Mouse (Mus musculus): Measurements from ENCODE around the gene Dzip1.

The Dzip1 gene

DNA sequence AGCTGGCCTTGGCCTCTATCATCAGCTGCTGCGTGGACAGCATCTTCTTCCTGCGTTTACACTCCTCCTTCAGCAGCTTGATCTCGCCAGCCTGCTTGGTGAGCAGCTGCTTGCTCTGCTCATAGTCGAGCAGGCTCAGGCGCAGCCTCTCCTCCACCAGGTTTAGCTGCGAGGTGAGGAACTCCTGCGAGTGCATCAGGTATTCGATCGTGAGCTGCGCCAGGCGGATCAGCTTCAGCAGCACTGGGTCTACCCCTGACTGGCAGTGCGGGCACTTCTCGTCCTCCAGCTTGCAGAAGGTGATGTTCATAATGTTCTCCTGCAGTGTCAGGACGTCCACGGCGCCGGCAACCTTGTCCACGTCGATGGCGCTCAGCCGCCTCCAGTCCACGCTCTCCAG is 3.0 kb downstream of the Dzip1 start:
- DNase-seq: no peak

DNA sequence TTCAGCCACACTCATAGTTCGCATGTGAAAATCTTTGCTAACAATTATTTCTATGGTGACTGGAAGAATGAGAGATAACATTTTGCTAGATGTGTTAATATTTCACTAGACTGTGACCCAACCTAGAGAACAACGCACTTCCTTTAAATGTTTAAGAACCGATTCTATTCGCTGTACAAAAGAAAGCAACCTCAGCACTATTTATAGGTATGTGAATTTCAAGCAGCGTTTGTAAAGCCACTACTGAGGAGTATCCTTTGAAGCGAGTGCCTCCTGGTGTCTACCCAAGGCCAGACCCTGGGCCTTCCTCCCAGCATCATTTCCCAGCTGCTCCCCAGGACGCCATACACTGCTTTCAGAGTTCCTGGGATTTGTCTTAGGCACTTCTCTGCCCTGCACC is 4.6 kb downstream of the Dzip1 start:
- DNase-seq: no peak

DNA sequence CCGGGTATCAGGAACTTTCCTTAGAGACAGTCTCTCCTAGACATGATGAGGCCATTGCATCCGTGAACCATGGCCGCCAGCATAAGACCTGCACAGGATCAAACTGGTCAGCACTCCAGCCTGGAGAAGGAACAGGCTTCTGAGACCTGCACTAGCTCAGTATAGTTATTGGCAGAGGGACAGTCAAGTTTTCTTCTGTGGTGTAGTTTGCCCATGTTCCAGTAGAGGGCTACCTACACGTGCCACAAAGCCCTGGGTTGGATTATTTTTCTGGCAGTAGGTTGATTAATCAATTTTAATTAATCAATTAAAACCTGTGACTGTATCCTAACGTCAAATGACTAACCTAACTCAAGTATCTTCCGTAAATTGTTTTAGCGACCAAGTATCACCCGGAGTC is 6.2 kb downstream of the Dzip1 start:
- DNase-seq: no peak

DNA sequence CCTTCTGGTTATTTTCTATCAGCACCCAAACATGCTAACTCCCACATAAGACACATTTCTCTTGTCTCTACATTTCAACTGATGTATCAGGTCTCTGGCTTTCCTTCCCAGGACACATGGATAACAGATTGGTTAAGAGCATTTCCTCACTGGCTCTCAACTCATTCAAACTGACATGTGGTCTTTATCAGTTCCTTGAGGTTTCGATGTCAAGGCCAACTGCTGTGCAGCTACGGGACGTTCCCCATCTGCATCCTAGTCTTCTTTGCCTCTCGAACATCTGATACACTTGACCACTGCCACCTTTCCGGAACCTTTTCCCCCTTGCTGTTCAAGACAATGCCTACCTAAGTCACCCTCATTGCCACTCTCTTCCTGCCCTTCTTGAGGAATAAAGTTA is 11.6 kb downstream of the Dzip1 start:
- DNase-seq: no peak

DNA sequence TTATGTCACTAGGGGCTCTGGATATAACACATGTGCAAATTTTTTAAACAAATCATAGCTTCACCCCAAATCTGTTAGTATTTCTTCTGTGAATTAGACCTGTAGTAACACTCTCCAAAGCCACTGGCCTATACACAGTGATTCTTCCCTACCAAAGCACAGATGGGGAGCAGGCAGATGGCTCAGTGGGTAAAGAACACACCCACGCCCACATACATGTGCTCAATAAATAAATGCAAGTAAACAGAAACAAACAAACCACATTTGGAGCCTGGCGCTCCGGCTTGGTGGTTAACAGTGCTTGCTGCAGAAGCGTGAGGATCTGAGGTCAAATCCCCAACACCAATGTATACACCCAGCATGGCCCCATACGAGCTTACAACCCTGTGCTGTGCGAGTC is 13.7 kb downstream of the Dzip1 start:
- no peak for DNase-seq

DNA sequence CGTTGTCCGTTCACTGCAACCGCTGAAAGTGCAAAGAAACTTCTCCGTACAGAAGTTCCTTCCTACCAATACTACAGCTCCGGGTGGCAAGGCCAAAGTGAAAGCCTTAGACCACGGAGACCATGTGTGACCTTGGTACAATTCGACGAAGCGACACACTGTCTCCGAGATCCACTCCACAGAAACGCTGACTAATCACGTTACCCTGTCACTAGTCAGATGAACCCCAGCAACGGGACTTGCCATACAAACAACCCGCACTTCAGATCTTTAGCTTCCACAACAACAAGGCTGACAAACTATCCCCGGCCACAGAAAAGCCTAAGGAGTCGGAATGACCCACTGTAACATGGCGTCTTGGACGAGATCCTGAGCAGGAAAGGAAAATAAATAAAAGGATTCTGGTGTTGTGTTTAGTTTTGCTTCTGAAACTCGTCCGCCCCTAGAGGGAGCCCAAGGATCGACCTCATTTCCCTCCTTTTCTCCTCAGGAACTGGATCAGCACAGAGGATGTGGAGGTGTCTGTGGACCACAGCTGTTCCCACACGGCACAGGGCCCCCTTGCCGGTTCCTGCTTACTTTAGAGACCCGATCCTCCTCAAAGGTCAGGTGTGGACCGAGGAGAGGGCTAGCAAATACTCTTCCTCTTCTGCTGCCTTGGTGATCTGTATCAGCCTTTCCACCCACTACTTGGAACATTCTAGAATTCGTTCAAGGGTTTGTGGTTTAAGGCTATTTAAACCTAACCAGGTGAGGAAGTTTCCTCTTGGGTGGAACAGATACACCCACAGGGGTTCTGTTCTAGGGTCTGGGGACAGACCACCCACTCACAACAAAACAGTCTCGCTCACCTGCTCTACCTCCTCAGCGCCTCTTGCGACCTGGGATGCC is 14.7 kb downstream of the Dzip1 start:
- no peak for DNase-seq

DNA sequence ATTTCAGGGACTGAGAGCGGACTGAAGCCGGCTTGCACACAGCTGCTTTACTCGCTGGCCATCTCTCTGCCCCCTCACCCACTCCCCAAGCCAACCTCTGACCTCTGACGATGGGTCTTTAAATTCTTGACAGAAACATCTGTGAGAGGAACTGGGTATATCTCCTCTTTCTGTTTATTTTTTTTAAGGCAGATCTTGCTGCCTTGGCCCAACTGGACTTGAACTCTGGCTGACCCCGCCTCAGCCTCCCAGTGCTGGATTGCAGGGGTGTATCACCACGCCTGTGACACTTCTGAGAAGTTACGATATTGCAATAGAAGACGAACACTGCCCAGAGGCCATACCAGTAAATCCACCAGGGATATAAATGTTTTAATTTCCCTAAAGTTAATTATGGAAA is 15.4 kb downstream of the Dzip1 start:
- DNase-seq: no peak

DNA sequence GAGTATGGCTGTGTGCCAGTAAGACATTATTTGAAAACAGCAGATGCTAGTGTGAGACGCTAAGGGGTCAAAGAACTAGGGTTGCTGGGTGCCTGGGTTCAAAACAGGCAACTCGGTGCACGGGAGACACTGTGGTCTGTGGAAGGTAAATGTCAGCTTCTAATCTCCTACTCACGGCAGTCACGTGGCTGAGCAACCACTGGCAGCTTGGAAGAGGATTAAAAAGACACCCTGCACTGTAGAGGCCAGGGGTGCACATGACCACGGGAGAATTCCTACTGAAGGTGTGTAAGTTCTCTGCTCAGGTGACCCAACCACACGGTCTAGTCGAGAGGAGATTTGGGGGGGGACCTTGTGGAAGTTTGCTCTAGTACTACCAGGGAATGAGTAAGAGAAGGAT is 17.7 kb downstream of the Dzip1 start:
- DNase-seq: no peak

DNA sequence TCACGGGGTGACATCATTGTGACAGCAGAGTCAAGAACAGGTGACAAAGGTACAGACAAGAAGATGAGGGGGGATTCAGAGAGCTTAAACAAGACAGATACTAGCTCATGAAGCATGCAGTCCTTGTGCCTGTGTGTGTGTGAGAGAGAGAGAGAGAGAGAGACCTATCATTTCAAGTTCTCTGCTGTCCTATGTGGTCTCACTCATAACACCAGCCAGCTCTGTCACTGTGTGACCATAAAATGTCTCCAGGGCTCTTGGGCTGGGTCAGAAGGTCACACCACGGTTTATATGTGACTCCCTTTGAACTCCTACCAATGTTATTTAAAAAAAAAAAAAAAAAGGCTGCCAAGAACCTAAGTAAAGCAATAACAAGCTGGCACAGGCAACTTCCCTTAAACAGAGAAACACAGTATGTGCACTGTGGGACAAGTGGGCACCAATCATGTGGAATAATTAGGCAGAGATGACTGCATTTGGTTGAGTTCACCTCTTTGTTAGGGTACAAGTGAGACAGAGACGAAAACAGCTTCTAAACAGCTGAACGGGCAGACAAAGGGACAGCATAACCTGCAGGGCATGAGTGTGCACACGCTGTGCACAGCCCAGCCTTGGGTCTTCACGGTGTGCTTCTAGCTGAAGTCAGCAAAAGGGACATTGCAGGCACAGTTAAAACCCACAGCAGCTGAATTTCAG is 21.2 kb downstream of the Dzip1 start:
- no peak for DNase-seq

DNA sequence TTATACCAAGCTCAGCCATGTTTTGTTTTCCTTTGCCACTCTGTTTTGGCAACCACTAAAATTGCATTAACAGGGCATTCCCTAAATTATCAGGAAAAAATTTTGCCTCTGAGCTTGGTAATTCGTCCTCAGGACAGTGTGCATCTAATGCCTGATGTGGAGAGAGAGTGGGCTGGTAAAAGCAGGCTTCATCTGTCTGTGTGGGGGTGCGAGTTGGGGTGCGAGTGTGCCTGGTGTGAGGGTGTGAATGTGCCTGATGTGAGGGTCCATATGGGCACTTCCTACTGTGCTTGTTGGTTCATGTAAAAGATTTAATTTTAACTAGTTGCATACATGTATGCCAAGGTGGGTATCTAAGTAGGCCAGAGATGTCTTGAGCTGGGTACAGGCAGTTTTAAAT is 21.9 kb downstream of the Dzip1 start:
- no peak for DNase-seq

DNA sequence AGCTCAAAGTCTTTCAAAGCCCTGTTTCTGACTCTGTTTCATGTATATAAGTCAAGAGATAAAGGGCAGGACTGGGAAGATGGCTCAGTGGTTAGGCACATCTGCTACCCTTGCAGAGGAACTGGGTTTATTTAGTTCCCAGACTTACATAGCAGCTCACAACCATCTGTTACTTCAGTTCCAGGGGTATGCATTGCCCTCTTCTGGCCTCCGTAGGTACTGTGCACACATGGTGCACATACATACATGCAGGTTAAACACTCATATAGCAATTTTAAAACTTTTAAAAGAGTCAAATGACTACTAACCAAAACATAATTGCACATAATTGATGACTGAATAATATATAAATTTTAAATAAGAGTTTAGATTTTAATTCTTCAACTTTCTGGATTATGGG is 24.3 kb downstream of the Dzip1 start:
- DNase-seq: no peak

DNA sequence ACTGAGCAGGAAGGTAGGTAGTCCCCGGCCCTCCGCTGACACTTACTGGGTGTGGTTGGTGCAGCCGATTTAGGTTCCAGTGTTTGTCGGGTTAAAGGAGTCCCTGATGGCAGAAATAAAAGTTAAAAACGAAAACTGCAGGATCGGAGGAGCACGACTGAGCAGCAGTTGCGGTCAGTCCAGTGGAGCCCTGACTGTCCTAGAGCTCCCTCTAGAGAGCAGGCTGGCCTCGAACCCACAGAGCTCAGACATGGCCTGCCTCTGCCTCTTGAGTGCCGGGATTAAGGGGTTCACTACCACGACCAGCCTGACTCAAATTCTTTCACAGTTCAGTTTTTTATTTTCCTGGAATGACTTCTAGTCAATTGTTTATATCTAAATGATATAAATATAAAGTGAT is 25.3 kb downstream of the Dzip1 start:
- DNase-seq: no peak

DNA sequence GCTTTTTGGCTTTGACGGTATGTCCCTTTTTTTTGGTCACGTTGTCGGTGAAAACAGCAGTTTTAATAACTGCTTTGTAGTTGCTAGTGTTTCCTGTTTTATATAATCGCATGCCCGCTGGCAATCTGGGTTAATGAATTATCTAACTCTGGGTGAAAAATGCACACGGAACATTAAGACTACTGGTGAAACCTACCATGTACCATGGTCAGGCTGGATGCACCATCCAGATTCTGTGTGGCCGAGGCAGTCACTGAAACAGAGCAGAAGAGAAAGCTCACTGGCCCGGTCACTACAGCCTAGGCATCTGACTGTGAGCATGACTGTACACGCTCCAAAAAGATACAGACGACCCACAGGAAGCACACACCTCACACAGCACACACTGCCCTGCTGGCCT is 29.6 kb downstream of the Dzip1 start:
- no peak for DNase-seq

DNA sequence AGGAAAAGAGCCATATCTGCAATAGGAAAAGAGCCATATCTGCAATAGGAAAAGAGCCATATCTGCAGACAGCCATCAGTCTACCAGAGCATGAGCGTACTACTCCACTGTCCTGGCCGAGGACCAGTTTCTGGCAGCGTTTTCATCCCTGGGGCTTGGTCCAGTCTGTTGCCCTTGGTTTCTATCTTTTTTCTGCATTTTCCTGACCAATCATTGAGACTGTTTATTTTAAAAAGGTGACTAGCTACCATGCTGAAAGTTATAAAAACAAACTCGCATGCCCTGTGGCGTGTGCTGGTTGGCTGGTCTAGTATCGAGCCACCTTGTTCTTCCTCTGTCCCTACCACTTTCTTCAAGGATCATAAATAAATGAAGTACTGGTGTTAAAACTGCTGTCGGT is 30.0 kb downstream of the Dzip1 start:
- no peak for DNase-seq

DNA sequence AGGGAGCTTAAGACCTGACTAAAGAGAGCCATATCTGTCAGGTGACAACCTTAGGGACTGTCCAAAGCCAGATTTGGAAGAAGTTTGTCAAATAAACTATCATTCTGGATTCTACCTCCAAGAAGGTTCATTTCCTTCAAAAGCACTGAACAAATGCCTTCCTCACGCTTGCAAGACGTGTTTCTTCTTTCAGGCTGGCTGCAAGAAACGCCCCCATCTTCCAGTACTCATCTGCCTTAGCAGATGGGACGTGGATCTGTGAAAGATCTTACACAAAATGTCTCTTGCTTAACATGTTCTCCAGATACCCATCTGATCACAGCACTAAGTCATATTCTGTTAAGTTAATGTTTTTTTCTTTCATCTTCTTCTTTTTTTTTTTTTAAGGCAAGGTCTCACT is 35.2 kb downstream of the Dzip1 start:
- no peak for DNase-seq

DNA sequence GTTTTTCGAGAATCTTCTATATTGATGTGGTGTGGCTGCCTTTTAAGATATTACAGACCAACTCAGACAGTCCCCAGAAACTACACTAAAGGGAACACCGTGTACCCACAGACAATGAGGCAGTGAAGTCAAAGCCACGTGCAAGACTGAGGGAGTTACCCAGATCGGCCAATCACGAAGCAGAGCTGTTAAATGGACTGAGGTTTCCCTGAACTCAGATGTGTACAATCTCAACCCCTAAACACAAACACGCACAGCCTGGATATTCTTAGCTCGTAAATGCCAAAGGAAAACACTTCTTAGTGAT is 41.1 kb downstream of the Dzip1 start:
- DNase-seq: no peak

DNA sequence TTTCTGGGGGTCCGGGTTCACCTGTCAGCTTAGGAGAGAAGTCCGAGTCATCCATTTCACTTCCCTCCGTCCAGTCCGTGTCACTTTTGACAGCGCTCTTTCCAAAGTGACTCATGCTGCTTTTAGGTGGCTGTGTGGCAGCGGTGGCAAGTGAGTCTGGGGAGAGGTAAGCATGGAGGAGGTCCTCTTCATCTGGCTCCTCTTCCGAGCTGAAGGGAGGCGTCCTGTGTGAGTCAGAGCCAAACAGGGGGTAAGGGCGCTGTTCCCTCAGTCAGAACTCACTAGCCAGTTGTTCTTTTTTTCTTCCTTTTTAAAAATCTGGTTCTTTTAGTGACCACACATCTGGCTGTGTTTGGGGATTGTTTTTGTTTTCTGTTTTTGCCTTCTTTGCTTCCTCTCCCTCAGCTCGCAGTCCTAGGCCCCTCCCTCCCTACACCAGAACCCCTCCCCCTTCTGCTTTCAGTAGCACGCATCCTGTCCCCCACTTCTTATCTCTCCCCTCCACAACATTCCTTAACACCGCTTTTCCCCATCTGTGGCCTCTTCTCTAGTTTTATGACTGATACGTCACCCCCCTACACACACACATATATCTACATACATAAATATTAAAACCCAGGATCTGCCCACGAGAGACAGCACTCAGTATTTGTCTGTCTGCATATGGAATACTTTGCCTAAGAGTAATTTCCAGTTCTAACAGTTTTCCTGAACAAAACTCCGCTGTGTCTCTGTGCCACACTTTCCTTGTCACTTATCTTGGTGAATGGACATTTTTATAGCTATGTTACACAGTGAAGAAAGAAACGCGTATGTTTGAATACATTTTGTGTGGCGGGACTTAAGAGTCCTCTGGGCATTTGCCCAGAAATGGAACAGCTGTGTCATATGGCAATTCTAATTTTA is 41.7 kb downstream of the Dzip1 start:
- DNase-seq: no peak

DNA sequence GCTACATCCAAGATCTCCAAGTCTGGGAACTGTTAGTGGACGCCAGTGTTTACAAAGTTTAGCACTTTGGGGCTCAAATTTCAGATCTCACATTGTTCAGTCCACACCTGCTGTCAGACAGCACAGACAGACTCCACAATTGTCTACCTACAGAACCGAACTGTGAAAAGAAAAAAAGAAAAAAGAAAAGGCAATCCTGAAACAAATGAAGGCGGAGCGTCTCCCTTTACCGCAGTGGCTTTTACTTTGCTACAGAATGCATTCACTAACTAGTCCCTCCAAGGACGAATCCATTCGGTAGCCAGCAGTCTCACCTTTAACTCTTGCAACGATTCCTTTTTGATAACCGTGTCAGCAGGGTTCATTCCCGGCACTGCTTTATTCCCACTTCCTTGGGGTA is 44.6 kb downstream of the Dzip1 start:
- DNase-seq: no peak

DNA sequence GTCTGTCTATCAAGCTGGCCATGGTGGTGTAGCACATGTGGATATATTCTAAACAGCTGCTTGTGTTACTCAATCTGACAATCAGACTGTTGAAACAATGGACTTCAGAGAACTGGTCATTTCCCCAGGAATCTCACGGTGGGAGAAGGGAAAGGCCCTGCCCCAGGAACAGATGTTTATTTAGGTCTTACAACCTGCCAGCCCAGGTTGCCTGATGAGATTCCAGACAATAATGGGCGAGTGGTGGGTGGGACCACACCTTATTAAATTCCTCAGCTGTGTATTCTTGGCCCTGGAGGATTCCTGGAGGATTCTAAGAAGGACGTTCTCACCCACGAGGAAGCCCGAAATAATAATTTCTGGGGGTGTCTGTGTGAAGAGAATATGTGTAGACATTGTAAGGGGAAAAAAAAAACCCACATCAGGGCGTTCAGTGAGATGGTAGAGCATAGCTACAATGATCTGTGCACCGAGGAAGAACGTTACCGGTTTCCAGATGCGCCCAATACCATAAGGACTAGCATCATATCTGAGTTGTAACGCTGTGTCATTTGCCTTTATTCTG is 46.8 kb downstream of the Dzip1 start:
- DNase-seq: no peak

DNA sequence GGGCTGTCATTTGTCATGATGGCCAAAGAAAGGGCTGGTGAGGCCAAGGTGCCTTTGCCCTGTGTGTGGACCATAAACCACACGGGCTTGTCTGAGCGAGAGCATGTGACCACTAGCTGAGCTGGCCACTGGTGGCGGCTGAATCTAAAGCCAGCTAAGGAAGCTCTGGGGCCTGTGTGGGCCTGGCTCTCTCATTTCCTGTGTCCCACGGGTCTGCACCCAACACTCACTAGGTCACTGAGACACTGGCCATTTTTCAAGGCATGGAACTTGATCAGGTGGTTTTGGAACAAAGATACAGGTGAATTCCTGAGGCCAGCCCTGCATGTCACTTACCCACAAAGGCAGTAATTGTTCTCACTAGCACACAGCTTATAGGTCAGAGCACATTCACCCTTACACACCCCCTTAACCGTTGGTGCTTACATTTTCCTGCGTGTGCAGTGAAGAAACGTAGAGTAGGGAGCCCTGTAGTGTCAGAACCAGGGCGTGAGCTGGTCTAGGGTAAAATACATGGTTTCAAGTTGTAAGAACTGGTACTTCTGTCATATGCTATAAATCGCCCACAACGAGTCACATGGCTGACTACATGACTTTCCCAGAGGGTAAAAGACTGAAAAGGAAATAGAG is 50.4 kb downstream of the Dzip1 start:
- no peak for DNase-seq

DNA sequence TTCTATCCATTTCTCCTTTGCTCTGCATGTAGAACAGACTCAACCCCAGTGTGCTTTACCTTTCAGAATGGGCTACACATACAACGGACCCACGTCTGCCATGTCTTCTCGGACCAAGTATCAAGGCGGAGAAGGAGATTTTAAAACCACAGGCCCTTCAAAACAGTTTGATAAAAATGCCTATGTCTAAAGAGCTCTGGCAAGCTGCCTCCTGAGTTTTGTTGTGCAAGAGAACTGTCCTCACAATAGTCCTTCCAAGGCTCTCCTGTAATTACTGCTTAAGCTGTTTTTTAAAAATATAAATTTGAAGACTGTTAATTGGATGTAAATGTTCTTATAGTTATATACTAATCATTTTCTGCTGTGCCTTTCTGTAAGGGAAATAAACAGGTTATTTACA is 51.1 kb downstream of the Dzip1 start:
- DNase-seq: no peak

DNA sequence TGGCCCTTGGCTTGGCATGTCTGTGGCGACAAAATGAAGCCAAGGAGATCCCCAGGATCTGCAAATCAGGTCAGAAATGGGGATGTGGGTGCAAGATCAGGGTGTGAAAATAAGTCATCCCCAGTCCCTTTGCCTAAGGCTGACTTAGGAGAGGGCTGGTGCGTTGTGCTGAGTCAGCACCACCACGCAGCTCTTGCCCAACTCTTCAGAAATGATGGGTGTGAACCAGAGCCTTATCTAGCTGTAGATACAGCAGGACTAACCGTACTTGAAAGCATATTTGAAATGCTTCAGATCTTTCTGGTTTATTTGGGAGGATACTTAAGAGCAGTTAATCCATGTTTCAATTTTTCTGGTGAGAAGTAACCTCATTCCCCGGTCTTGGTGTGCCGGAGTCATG is 55.5 kb downstream of the Dzip1 start:
- no peak for DNase-seq

Measured in thymus, adult 18-20 months (tissue).